Mouse (Mus musculus) adrenal gland, adult 2 months (tissue): ENCODE measurements around the gene Ifitm2. TPM values are rescaled to one million over a fixed set of nuclear protein-coding genes. Genes with fewer than 3 reads are reported as not detected.

Source experiments
- DNase-seq: peaks from one replicate; pipeline ENCODE4 v3.0.0; 2021
- polyA plus RNA-seq: library from polyadenylated mRNA; depleted of rRNA; stranded (reverse); fragments of >200 nt; gene quantifications from 2 replicates; pipeline ENCODE4 v1.2.3, GENCODE M21; 2012; rRNA removed
- total RNA-seq, 2 experiments: library from RNA; stranded (reverse); gene quantifications; 2 replicates each; pipeline ENCODE4 v1.2.3; 2021

Ifitm2 gene
- total and polyA plus RNA-seq, 3 experiments: 504 to 947 (median 654) TPM

DNA sequence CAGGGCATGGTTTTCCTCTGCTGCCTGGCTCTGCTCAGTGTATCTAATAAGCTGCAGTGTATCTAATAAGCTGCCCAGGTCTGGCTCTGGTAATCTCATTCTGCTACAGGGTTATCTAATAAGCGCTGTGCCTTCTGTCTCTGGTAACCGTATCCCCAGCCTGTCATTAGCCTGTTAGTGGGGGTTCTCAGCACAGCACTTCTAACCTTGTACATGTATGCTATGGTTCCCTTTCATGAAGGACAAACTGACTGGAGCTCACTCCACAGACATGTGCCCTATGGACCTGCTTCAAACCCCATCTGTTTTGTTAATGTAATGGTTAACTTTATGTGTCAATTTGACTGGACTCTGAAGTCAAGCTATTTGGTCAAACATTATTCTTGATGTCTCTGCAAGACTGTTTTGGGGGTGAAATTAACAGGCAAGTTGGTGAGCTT lies 50.1 kb downstream of the Ifitm2 start:
- no peak for DNase-seq

Other genes starting within 250 kb of the Ifitm2 start
- gene Cyp2e1, start 192.2 kb downstream of the Ifitm2 start, total RNA-seq: 1,000 to 10,000 TPM in 1 of 2 experiments, 100 to 1,000 TPM in 1; 264 to 1,313 TPM
- gene Cyp2e1, start 192.2 kb downstream of the Ifitm2 start, polyA plus RNA-seq: 19.3 and 45.7 TPM in 2 replicates
- not detected for gene Syce1, start 168.1 kb downstream of the Ifitm2 start, total RNA-seq
- not detected in 2 replicates for gene Syce1, start 168.1 kb downstream of the Ifitm2 start, polyA plus RNA-seq
- gene Zfp941, start 133.8 kb downstream of the Ifitm2 start, total RNA-seq: 1 to 10 TPM; 2.2 to 5.3 TPM
- 0.08 and 0.29 TPM in 2 replicates for gene Zfp941, start 133.8 kb downstream of the Ifitm2 start, polyA plus RNA-seq
- 1 to 10 TPM in 1 of 2 experiments, not detected in 1; 1.7 TPM for gene Urah, start 121.0 kb downstream of the Ifitm2 start, total RNA-seq
- 0.98 and 3.1 TPM in 2 replicates for gene Urah, start 121.0 kb downstream of the Ifitm2 start, polyA plus RNA-seq
- gene Scgb1c1, start 110.4 kb downstream of the Ifitm2 start, total RNA-seq: not detected
- gene Scgb1c1, start 110.4 kb downstream of the Ifitm2 start, polyA plus RNA-seq: not detected in 2 replicates
- gene Odf3, start 108.2 kb downstream of the Ifitm2 start, total RNA-seq: under 1 TPM in 1 of 2 experiments, not detected in 1; 0.26 TPM
- gene Odf3, start 108.2 kb downstream of the Ifitm2 start, polyA plus RNA-seq: 3.0 and 4.4 TPM in 2 replicates
- gene Gm45785, start 99.7 kb downstream of the Ifitm2 start, total RNA-seq: not detected
- gene Gm45785, start 99.7 kb downstream of the Ifitm2 start, polyA plus RNA-seq: 0.44 and 0.46 TPM in 2 replicates
- gene Ric8a, start 99.0 kb downstream of the Ifitm2 start, total RNA-seq: 10 to 100 TPM; 60.4 to 66.4 TPM
- gene Ric8a, start 99.0 kb downstream of the Ifitm2 start, polyA plus RNA-seq: 93.7 and 102 TPM in 2 replicates
- gene Bet1l, start 98.4 kb downstream of the Ifitm2 start, total RNA-seq: 10 to 100 TPM; 32.0 to 34.7 TPM
- 18.0 and 20.2 TPM in 2 replicates for gene Bet1l, start 98.4 kb downstream of the Ifitm2 start, polyA plus RNA-seq
- gene Psmd13, start 74.0 kb downstream of the Ifitm2 start, total RNA-seq: 100 to 1,000 TPM; 104 to 122 TPM
- 37.4 and 46.4 TPM in 2 replicates for gene Psmd13, start 74.0 kb downstream of the Ifitm2 start, polyA plus RNA-seq
- 10 to 100 TPM; 28.3 to 35.6 TPM for gene Sirt3, start 73.7 kb downstream of the Ifitm2 start, total RNA-seq
- gene Sirt3, start 73.7 kb downstream of the Ifitm2 start, polyA plus RNA-seq: 41.2 and 47.4 TPM in 2 replicates
- 1,000 to 10,000 TPM; 1,499 to 1,761 TPM for gene Cox8b, start 55.5 kb downstream of the Ifitm2 start, total RNA-seq
- gene Cox8b, start 55.5 kb downstream of the Ifitm2 start, polyA plus RNA-seq: 454 and 875 TPM in 2 replicates
- gene Nlrp6, start 35.1 kb downstream of the Ifitm2 start, total RNA-seq: 1 to 10 TPM; 1.0 to 2.0 TPM
- gene Nlrp6, start 35.1 kb downstream of the Ifitm2 start, polyA plus RNA-seq: 0.62 and 1.2 TPM in 2 replicates
- 10 to 100 TPM; 26.5 to 48.7 TPM for gene Pgghg, start 14.6 kb downstream of the Ifitm2 start, total RNA-seq
- 56.0 and 59.0 TPM in 2 replicates for gene Pgghg, start 14.6 kb downstream of the Ifitm2 start, polyA plus RNA-seq
- gene Ifitm5, start 5.7 kb downstream of the Ifitm2 start, total RNA-seq: 1 to 10 TPM in 1 of 2 experiments, under 1 TPM in 1; 0.78 to 1.3 TPM
- 1.2 and 2.7 TPM in 2 replicates for gene Ifitm5, start 5.7 kb downstream of the Ifitm2 start, polyA plus RNA-seq
- not detected for gene Gm45717, start 50 bp downstream of the Ifitm2 start, total RNA-seq
- not detected in 2 replicates for gene Gm45717, start 50 bp downstream of the Ifitm2 start, polyA plus RNA-seq
- 10 to 100 TPM in 1 of 2 experiments, 1 to 10 TPM in 1; 7.6 to 14.6 TPM for gene Ifitm1, start 11.2 kb upstream of the Ifitm2 start, total RNA-seq
- gene Ifitm1, start 11.2 kb upstream of the Ifitm2 start, polyA plus RNA-seq: 23.9 and 29.4 TPM in 2 replicates
- gene Ifitm3, start 54.8 kb upstream of the Ifitm2 start, total RNA-seq: 100 to 1,000 TPM; 102 to 148 TPM
- gene Ifitm3, start 54.8 kb upstream of the Ifitm2 start, polyA plus RNA-seq: 140 and 146 TPM in 2 replicates
- gene Ifitm6, start 61.9 kb upstream of the Ifitm2 start, total RNA-seq: under 1 TPM in 1 of 2 experiments, not detected in 1; 0.93 TPM
- gene Ifitm6, start 61.9 kb upstream of the Ifitm2 start, polyA plus RNA-seq: 0.39 and 1.2 TPM in 2 replicates
- not detected for gene Gm17387, start 73.1 kb upstream of the Ifitm2 start, total RNA-seq
- not detected in 2 replicates for gene Gm17387, start 73.1 kb upstream of the Ifitm2 start, polyA plus RNA-seq
- 1 to 10 TPM; 1.4 to 3.0 TPM for gene B4galnt4, start 105.1 kb upstream of the Ifitm2 start, total RNA-seq
- gene B4galnt4, start 105.1 kb upstream of the Ifitm2 start, polyA plus RNA-seq: 1.7 and 5.1 TPM in 2 replicates
- gene Pkp3, start 122.2 kb upstream of the Ifitm2 start, total RNA-seq: 1 to 10 TPM in 1 of 2 experiments, under 1 TPM in 1; 0.89 to 1.5 TPM
- 0.68 and 1.4 TPM in 2 replicates for gene Pkp3, start 122.2 kb upstream of the Ifitm2 start, polyA plus RNA-seq
- 1 to 10 TPM; 2.8 to 5.3 TPM for gene Sigirr, start 144.6 kb upstream of the Ifitm2 start, total RNA-seq
- gene Sigirr, start 144.6 kb upstream of the Ifitm2 start, polyA plus RNA-seq: 6.7 and 8.7 TPM in 2 replicates
- under 1 TPM in 1 of 2 experiments, not detected in 1; 0.17 TPM for gene Ano9, start 161.8 kb upstream of the Ifitm2 start, total RNA-seq
- gene Ano9, start 161.8 kb upstream of the Ifitm2 start, polyA plus RNA-seq: 0.17 and 0.25 TPM in 2 replicates
- gene Ptdss2, start 166.4 kb upstream of the Ifitm2 start, total RNA-seq: 10 to 100 TPM; 27.7 to 37.9 TPM
- 38.2 and 41.7 TPM in 2 replicates for gene Ptdss2, start 166.4 kb upstream of the Ifitm2 start, polyA plus RNA-seq
- gene Rnh1, start 216.9 kb upstream of the Ifitm2 start, total RNA-seq: 100 to 1,000 TPM; 301 to 302 TPM
- gene Rnh1, start 216.9 kb upstream of the Ifitm2 start, polyA plus RNA-seq: 214 and 394 TPM in 2 replicates
- gene Hras, start 238.0 kb upstream of the Ifitm2 start, total RNA-seq: 10 to 100 TPM; 65.5 to 99.1 TPM
- 41.8 and 47.1 TPM in 2 replicates for gene Hras, start 238.0 kb upstream of the Ifitm2 start, polyA plus RNA-seq
- 1 to 10 TPM; 6.3 to 8.0 TPM for gene Lrrc56, start 238.2 kb upstream of the Ifitm2 start, total RNA-seq
- gene Lrrc56, start 238.2 kb upstream of the Ifitm2 start, polyA plus RNA-seq: 8.0 and 8.7 TPM in 2 replicates